Mouse (Mus musculus): ENCODE results near the gene Gpkow. TPM values are rescaled to one million over a fixed set of nuclear protein-coding genes. Genes with fewer than 3 reads are reported as not detected.
A peak's percentile ranks its signal among the peaks of the same experiment; 100 is the strongest.
"Not testable (repeated sequence)": the region's sequence is repeated elsewhere in the genome, so short reads cannot be mapped to it uniquely, and the experiment has no call there.

Gpkow gene
- polyA plus RNA-seq, 1 experiment from 2014 or later = 30.0 TPM

- H3K4me2 ChIP-seq = no peak overlapping the region
- no peaks in the 10 kb centered on the region; the same call in 1 of the 2 replicates for H3K27me3 ChIP-seq (replicated peaks; ENCODE audit: control insufficient read depth, insufficient read depth, low read length)
- ATAC-seq (replicated peaks; ENCODE audit: low FRiP score) (no peak), DNase-seq (ENCODE audit: low spot score) (no peak)
- H3K36me3 ChIP-seq (ENCODE audit: control insufficient read depth, insufficient read depth, low read length) = no peaks in the 10 kb centered on the region
- H3K4me1 ChIP-seq (replicated peaks; ENCODE audit: control insufficient read depth, insufficient read depth, low read length) = peaks cover 4% of the 10 kb centered on the region
- no peaks in the 10 kb centered on the region for H3K9me3 ChIP-seq (ENCODE audit: control insufficient read depth, low read length)
- H3K9ac ChIP-seq (ENCODE audit: low read depth, low read length) = no peak overlapping the region
- 89% methylated on average over 8 of the region's 8 CpGs for WGBS
- no peak overlapping the region for H3K27ac ChIP-seq (ENCODE audit: low read depth, low read length)
- no peak overlapping the region for H3K4me3 ChIP-seq (ENCODE audit: low read depth, low read length)
These were observed 48.5 kb downstream of the Gpkow start for GRCm38 (mm10) chrX:7745429-7745828.

GRCm38 (mm10) chrX:7750432-7751116 is 53.6 kb downstream of the Gpkow start, which contains the start of gene Ccdc120:
Gene Ccdc120, minus strand, starts transcription at chrX:7750905.
- ATAC-seq (replicated peaks; ENCODE audit: low FRiP score) (peak; percentile 47; the same call in 1 of the 2 replicates), DNase-seq (ENCODE audit: low spot score) (peak; percentile 44)
- Histone ChIP-seq H3K9ac (ENCODE audit: low read depth, low read length) (peak within 1 kb of the TSS; percentile 62; the same call in 1 of the 2 replicates), H3K4me1 (replicated peaks; ENCODE audit: control insufficient read depth, insufficient read depth, low read length) (no peaks in the 10 kb centered on the region; the same call in 1 of the 2 replicates), H3K4me2 (peak within 1 kb of the TSS; percentile 75), H3K27me3 (replicated peaks; ENCODE audit: control insufficient read depth, insufficient read depth, low read length) (no peaks in the 10 kb centered on the region; the same call in 1 of the 2 replicates), H3K27ac (ENCODE audit: low read depth, low read length) (no peak within 1 kb of the TSS), H3K36me3 (ENCODE audit: control insufficient read depth, insufficient read depth, low read length) (no peaks in the 10 kb centered on the region), H3K4me3 (ENCODE audit: low read depth, low read length) (peak within 1 kb of the TSS; percentile 66), H3K9me3 (ENCODE audit: control insufficient read depth, low read length) (no peaks in the 10 kb centered on the region)
- 13% methylated on average over 51 of the region's 56 CpGs for WGBS

- 0 out of 2 replicates have a peak, but pooled peaks have one; percentile 56 for ATAC-seq (replicated peaks; ENCODE audit: low FRiP score)
- H3K4me1 ChIP-seq (replicated peaks; ENCODE audit: control insufficient read depth, insufficient read depth, low read length); H3K27ac ChIP-seq (ENCODE audit: low read depth, low read length); H3K9me3 ChIP-seq (ENCODE audit: control insufficient read depth, low read length); H3K27me3 ChIP-seq (replicated peaks; ENCODE audit: control insufficient read depth, insufficient read depth, low read length); DNase-seq (ENCODE audit: low spot score); H3K36me3 ChIP-seq (ENCODE audit: control insufficient read depth, insufficient read depth, low read length); H3K4me2 ChIP-seq; H3K4me3 ChIP-seq (ENCODE audit: low read depth, low read length); H3K9ac ChIP-seq (ENCODE audit: low read depth, low read length): not testable (repeated sequence)
- WGBS = 8% methylated on average over 3 of the region's 3 CpGs
These were observed 56.7 kb downstream of the Gpkow start for GRCm38 (mm10) chrX:7753627-7754026.

Other genes starting within 250 kb of the Gpkow start
- 0.06 TPM in 1 of 2 replicates, not detected in the other for gene Foxp3, start 123.5 kb upstream of the Gpkow start, polyA plus RNA-seq (2014; fragmentation: Nextera tagmentation; extraction: Ambion mirVana)
- gene Ppp1r3f, start 122.8 kb upstream of the Gpkow start, polyA plus RNA-seq (2014; fragmentation: Nextera tagmentation; extraction: Ambion mirVana) = 0.49 and 1.4 TPM in 2 replicates
- 32.5 and 35.3 TPM in 2 replicates for gene Ccdc22, start 91.6 kb upstream of the Gpkow start, polyA plus RNA-seq (2014; fragmentation: Nextera tagmentation; extraction: Ambion mirVana)
- gene Cacna1f, start 90.0 kb upstream of the Gpkow start, polyA plus RNA-seq (2014; fragmentation: Nextera tagmentation; extraction: Ambion mirVana) = 0.03 and 0.08 TPM in 2 replicates
- gene Syp, start 58.7 kb upstream of the Gpkow start, polyA plus RNA-seq (2014; fragmentation: Nextera tagmentation; extraction: Ambion mirVana) = 0.69 and 0.95 TPM in 2 replicates
- 2.7 and 4.0 TPM in 2 replicates for gene Prickle3, start 39.9 kb upstream of the Gpkow start, polyA plus RNA-seq (2014; fragmentation: Nextera tagmentation; extraction: Ambion mirVana)
- 78.2 and 79.5 TPM in 2 replicates for gene Plp2, start 25.7 kb upstream of the Gpkow start, polyA plus RNA-seq (2014; fragmentation: Nextera tagmentation; extraction: Ambion mirVana)
- 0.06 TPM in 1 of 2 replicates, not detected in the other for gene Magix, start 15.9 kb upstream of the Gpkow start, polyA plus RNA-seq (2014; fragmentation: Nextera tagmentation; extraction: Ambion mirVana)
- 13.7 and 15.2 TPM in 2 replicates for gene Wdr45, start 17.2 kb downstream of the Gpkow start, polyA plus RNA-seq (2014; fragmentation: Nextera tagmentation; extraction: Ambion mirVana)
- gene Gm45208, start 25.1 kb downstream of the Gpkow start, polyA plus RNA-seq (2014; fragmentation: Nextera tagmentation; extraction: Ambion mirVana) = not detected in 2 replicates
- gene Praf2, start 31.3 kb downstream of the Gpkow start, polyA plus RNA-seq (2014; fragmentation: Nextera tagmentation; extraction: Ambion mirVana) = 29.8 and 32.0 TPM in 2 replicates
- gene Ccdc120, start 53.8 kb downstream of the Gpkow start, polyA plus RNA-seq (2014; fragmentation: Nextera tagmentation; extraction: Ambion mirVana) = 4.7 and 6.5 TPM in 2 replicates
- gene Tfe3, start 65.4 kb downstream of the Gpkow start, polyA plus RNA-seq (2014; fragmentation: Nextera tagmentation; extraction: Ambion mirVana) = 15.9 and 16.0 TPM in 2 replicates
- 45.0 and 47.2 TPM in 2 replicates for gene Gripap1, start 92.6 kb downstream of the Gpkow start, polyA plus RNA-seq (2014; fragmentation: Nextera tagmentation; extraction: Ambion mirVana)
- gene Kcnd1, start 125.2 kb downstream of the Gpkow start, polyA plus RNA-seq (2014; fragmentation: Nextera tagmentation; extraction: Ambion mirVana) = 0.84 and 0.94 TPM in 2 replicates
- 32.2 and 33.1 TPM in 2 replicates for gene Otud5, start 144.2 kb downstream of the Gpkow start, polyA plus RNA-seq (2014; fragmentation: Nextera tagmentation; extraction: Ambion mirVana)
- 6.8 and 8.5 TPM in 2 replicates for gene Pim2, start 181.1 kb downstream of the Gpkow start, polyA plus RNA-seq (2014; fragmentation: Nextera tagmentation; extraction: Ambion mirVana)
- gene Slc35a2, start 186.9 kb downstream of the Gpkow start, polyA plus RNA-seq (2014; fragmentation: Nextera tagmentation; extraction: Ambion mirVana) = 12.5 and 14.4 TPM in 2 replicates
- gene Pqbp1, start 202.1 kb downstream of the Gpkow start, polyA plus RNA-seq (2014; fragmentation: Nextera tagmentation; extraction: Ambion mirVana) = 91.5 and 95.3 TPM in 2 replicates
- gene Timm17b, start 202.2 kb downstream of the Gpkow start, polyA plus RNA-seq (2014; fragmentation: Nextera tagmentation; extraction: Ambion mirVana) = 153 and 156 TPM in 2 replicates
- gene Gm10491, start 210.7 kb downstream of the Gpkow start, polyA plus RNA-seq (2014; fragmentation: Nextera tagmentation; extraction: Ambion mirVana) = not detected in 2 replicates
- not detected in 2 replicates for gene Gm10490, start 212.4 kb downstream of the Gpkow start, polyA plus RNA-seq (2014; fragmentation: Nextera tagmentation; extraction: Ambion mirVana)
- 0.56 and 0.67 TPM in 2 replicates for gene Pcsk1n, start 222.7 kb downstream of the Gpkow start, polyA plus RNA-seq (2014; fragmentation: Nextera tagmentation; extraction: Ambion mirVana)
- gene Eras, start 231.5 kb downstream of the Gpkow start, polyA plus RNA-seq (2014; fragmentation: Nextera tagmentation; extraction: Ambion mirVana) = not detected in 2 replicates